Mouse (Mus musculus): ENCODE measurements around the gene Rgs19. TPM values are rescaled to one million over a fixed set of nuclear protein-coding genes. Genes with fewer than 3 reads are reported as not detected.

Rgs19 gene
- total RNA-seq (2021), result 10 to 100 TPM; 41.8 to 43.4 TPM
- long read RNA-seq, experiment 1, transcript Rgs19-204 (5 exons, 779 nt), result major isoform, 9 of 41 reads
- long read RNA-seq, experiment 1, transcript Rgs19-201 (6 exons, 1,511 nt), result minor isoform, 7 of 41 reads
- long read RNA-seq, experiment 1, partial matches to known transcripts, result 12 of 41 reads
- long read RNA-seq, experiment 1, other reads (novel, unspliced or antisense), result 6 of 41 reads
- long read RNA-seq, experiment 2, transcript Rgs19-203 (5 exons, 1,110 nt), result minor isoform, 5 of 43 reads
- long read RNA-seq, experiment 2, transcript Rgs19-201 (6 exons, 1,511 nt), result major isoform, 15 of 43 reads
- long read RNA-seq, experiment 2, transcript Rgs19-204 (5 exons, 779 nt), result minor isoform, 7 of 43 reads
- long read RNA-seq, experiment 2, partial matches to known transcripts, result 9 of 43 reads
- long read RNA-seq, experiment 2, other reads (novel, unspliced or antisense), result 5 of 43 reads

DNA sequence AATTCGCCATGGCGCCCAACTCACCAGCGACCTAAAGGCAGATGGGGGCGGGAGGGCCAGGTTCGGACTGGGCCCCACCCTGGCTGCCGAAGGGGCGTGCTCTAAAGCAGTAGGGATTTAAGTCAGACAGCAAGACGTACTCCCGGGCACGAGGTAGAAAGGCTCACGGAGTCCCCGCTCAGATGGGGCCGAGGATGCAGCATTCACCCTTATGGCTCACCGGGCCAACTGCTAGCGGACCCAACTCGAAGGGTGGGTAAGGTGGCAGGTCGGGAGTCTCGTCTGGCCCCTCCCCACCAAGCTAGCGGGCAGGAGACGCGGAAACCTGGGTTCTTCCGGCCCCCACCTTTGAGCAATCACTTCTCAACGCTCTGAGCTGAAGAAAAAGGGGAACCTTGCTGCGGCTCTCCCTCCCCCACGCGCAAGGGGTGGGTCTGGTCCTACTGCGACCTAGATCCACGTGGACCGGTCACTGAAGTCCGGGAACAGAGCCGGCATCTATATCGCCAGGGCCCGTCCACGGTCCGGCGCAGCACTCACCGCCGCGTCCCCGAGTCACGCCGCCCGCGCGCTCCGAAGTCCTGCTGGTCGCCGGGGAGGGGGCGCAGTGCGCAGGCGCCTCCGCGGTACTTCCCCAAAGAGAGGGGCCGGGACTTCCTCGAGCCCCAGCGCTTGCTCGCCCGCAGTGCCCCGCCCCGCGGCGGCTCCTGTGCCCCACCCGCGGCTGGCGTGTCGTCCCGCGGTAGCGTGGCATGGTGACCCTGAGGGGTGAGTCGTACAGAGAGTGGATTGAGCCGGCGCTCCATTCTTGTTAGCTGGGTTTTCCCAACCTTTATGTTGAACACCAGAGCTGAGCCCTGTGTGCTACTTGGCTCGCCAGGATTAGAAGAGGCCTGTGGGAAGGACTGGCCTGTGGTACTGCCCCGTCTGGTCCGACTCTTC is at the start of gene Rgs19:
TSS of gene Rgs19 (minus strand) at position 639 of the 942 bp plus-strand sequence.
- TF ChIP-seq CTCF (conservative IDR thresholded peaks at IDR 0.05), result peak; percentile 25; the same call in 1 of the 2 replicates
- H3K4me3 ChIP-seq, result peak within 1 kb of the TSS; percentile 85
- peak; percentile 69 to 73 for DNase-seq (ENCODE audit: low spot score in 2 of 2)
- peak within 1 kb of the TSS; percentile 85 for H3K27ac ChIP-seq

DNA sequence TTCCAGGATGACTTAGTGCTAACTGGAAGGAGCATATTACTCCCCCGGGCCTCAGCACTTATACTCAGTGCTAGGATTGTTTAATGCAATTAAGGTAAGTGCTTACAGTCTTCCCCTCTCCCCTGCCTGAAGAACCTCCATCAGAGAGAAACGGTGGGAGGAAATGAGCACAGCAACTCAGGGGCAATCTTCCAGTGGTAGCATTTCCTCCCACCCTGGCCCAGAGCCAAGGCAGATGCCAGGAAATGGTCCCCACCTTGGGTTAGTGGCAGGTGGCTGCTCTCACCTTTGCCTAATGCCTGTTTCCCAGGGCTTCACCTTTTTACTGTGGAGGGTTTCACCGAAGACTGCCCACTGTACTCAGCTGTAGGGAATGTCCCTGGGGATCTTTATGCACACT is 36.3 kb upstream of the Rgs19 start:
- DNase-seq (ENCODE audit: low spot score in 2 of 2), result no peak
- TF ChIP-seq CTCF (conservative IDR thresholded peaks at IDR 0.05), result no peak

DNA sequence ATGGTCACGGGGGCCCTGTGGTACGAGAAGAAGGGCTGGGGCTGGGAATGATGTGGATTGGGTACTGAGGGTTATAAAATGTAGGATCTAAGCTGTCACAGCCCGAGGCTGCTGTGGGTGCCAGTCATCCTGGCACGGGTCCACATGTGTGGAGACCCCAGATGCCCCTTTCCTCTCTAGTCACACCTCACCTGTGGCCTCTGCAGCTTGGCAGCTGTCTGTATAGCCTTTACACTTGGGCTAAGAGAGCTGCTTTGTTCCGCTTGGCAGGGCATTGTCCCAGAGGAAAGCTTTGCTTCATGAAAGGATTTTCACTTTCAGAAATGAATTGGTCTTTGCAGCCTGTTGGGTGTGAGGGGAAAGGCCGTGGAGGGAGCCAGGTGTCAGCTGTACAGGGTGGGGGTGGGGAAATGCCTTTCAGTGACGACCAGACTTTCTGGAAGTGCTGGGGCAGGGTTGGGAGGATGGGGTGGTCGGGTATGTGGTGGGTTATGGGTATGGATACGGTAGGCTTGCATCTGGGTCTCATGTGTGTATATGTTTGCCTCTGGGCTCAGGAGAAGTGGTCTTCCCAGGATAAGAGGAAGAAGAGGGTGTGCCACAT is 34.0 kb upstream of the Rgs19 start:
- DNase-seq (ENCODE audit: low spot score in 2 of 2), result no peak
- H3K27ac ChIP-seq, result no peak overlapping the region
- no peak for TF ChIP-seq CTCF (conservative IDR thresholded peaks at IDR 0.05)
- no peak overlapping the region for H3K4me3 ChIP-seq

More for the DNA sequence above, 36.3 kb upstream of the Rgs19 start:
- no peak overlapping the region for H3K4me3 ChIP-seq
- H3K27ac ChIP-seq, result no peak overlapping the region

DNA sequence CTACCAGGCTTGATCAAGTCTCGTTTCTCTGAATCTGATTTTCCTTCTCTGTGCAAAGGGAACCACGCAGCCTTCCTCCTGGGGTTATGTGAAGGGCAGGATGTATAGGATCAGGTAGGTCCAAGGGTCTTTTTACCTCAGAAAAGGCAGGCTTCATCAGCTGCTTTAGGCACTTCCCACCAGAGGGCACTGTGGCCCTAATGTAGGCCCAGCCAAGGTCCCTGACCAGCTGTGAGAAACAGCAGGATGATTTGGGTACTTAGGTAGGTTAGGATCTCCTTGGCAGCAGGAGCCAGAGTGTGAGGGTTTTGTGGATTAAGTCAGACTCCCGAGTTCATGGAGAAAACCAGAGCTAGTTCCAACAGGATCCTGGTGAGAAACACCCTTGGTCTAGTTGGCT is 28.4 kb upstream of the Rgs19 start:
- no peak for DNase-seq (ENCODE audit: low spot score in 2 of 2)
- Histone ChIP-seq H3K27ac (no peak overlapping the region), H3K4me3 (no peak overlapping the region)
- TF ChIP-seq CTCF (conservative IDR thresholded peaks at IDR 0.05), result peak; percentile 80

DNA sequence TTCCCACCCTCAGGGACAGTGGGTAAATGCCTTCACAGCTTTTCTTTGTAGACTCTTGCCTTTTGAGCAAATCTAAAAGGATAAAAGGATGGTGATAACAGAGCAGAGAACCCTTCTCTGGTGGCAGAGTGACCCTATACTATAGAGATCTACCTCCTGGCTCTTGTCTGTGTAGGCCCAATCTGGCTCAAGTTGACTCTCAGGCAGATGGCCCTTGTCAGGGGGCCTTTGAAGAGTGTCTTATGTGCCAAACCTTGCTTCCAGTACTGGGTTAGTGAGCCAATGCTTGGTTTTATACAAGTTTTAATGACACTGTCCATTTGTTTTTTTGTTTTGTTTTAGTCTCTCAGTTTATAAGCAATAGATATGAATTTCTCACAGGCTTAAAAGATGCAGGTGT is 27.4 kb upstream of the Rgs19 start:
- H3K27ac ChIP-seq, result no peak overlapping the region
- TF ChIP-seq CTCF (conservative IDR thresholded peaks at IDR 0.05), result no peak
- H3K4me3 ChIP-seq, result no peak overlapping the region
- DNase-seq (ENCODE audit: low spot score in 2 of 2), result no peak

DNA sequence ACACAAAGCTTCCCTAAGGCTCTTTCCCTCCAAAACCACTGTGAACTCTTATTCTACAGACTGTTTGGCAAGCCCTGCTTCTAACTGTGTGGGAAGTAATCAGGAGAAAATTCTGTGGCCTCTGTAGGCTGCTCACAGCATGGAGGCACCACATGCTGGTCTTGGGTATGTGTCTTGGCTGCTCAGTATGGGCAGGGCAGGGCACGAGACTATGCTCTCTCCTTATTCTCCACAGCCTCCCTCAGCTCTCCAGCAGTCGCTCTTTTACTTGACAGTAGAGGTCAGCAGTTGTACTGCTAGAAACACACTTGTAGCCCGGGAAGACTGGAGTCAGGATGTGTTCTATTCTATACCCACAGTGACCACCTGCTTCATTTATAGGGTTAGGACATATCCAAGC is 26.3 kb upstream of the Rgs19 start:
- no peak overlapping the region for H3K4me3 ChIP-seq
- TF ChIP-seq CTCF (conservative IDR thresholded peaks at IDR 0.05), result peak; percentile 31; the same call in 1 of the 2 replicates
- DNase-seq (ENCODE audit: low spot score in 2 of 2), result no peak
- no peak overlapping the region for H3K27ac ChIP-seq

DNA sequence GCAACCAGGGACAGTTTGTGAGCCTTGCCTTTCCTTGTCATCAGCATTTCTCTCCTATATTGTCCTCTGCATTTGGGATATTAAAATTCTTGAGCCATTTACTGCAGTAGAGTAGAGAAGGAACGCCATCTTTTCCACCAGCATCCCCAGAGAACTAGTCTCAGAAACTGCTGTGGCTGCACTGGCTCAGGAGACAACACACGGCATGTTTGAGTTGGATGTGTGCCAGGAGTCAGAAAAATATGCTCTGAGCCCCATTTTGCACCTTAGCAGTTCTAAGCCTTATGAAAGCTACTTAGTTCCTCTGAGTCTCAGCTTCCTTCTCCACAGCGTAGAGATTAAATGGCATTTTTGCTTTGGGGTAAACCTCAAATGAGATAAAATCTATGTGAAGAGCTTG is 23.2 kb upstream of the Rgs19 start:
- Histone ChIP-seq H3K27ac (no peak overlapping the region), H3K4me3 (0 out of 2 replicates have a peak overlapping the region, but pooled peaks have one; percentile 6)
- TF ChIP-seq CTCF (conservative IDR thresholded peaks at IDR 0.05), result no peak
- DNase-seq (ENCODE audit: low spot score in 2 of 2), result no peak

DNA sequence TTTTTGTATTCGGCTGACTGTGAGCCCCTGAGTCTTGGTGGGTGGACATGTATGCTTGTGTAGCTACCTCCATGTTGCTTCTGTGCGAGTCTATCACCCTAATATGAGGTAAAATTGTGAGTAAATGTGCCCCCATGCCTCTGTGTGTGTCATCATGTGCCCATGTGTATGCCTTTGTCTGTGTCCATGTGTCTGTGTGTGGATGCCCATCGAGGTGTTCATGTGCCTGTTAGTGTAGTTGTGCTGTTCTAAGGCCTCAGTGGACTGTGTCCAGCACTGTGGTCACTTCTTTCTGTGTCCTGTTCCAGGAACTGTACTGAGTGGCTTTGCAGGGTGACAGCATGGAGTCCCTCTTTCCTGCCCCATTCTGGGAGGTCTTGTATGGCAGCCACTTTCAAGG is 21.6 kb upstream of the Rgs19 start:
- H3K4me3 ChIP-seq, result peak overlapping the region; percentile 63
- no peak for DNase-seq (ENCODE audit: low spot score in 2 of 2)
- peak overlapping the region; percentile 95 for H3K27ac ChIP-seq
- TF ChIP-seq CTCF (conservative IDR thresholded peaks at IDR 0.05), result no peak

DNA sequence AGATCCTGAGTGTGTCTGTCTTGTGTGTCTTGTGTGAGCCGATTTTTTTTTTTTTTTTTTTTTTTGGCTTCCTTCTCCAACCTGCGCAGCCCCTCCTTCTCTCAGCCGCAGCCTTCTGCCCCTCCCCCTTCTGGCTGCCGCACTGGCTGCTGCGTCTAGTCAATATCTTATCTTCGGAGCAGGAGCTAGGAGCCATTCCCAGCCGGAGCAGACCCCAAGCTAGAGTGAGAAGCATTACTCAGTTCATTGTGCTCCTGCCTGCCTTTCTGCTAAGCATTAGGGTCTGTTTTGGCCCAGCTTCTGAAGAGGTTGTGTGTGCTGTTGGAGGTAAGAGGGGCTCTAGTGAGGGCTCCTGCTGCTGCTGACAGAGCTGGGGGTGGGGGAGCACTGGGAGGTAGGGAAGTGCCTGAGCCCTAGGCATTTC is 21.1 kb upstream of the Rgs19 start, which contains the start of gene Oprl1:
TSS of gene Oprl1 (plus strand) at position 114 of the 424 bp plus-strand sequence.
- peak within 1 kb of the TSS; percentile 95 for H3K27ac ChIP-seq
- peak; percentile 65 to 73 for DNase-seq (ENCODE audit: low spot score in 2 of 2)

DNA sequence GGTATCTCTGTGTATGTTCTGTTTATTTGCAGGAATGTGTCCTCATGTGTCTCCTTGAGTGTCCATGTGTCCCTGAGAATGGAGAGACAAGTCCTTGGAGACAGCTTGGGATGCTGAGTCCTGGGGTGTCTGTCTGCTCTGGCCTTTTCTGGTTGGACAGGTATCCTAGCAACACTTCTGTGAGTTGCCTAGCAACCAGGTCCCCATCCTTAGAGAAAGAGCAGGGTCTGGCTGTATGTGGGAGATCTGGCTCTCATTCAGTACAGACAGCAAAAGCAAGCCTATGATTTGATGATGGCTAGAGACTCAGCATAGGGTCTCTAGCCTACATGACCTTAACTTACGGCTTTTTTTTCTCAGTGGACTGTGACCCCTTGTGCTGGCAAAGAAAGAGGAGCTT is 20.0 kb upstream of the Rgs19 start:
- peak; percentile 52 to 82 for DNase-seq (ENCODE audit: low spot score in 2 of 2)
- H3K4me3 ChIP-seq, result peak overlapping the region; percentile 63; the same call in 1 of the 2 replicates
- TF ChIP-seq CTCF (conservative IDR thresholded peaks at IDR 0.05), result no peak
- peak overlapping the region; percentile 95 for H3K27ac ChIP-seq

More for the DNA sequence above, 21.1 kb upstream of the Rgs19 start, which contains the start of gene Oprl1:
- TF ChIP-seq CTCF (conservative IDR thresholded peaks at IDR 0.05), result no peak
- peak within 1 kb of the TSS; percentile 63 for H3K4me3 ChIP-seq

DNA sequence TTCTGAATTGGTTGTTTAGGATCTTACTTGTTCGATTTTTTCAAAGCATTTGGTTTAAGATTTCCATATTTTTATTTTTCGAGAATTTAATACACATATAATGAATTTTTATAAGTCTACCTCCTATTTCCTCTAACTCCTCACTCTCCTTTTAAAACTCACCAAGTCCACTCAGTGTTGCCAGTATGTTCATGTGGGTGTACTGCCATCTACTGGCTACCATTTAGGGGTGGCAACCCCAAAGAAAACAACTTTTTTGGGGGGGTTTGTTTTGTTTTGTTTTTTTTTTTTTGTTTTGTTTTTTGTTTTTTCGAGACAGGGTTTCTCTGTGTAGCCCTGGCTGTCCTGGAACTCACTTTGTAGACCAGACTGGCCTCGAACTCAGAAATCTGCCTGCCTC is 12.9 kb upstream of the Rgs19 start:
- no peak overlapping the region for H3K27ac ChIP-seq

DNA sequence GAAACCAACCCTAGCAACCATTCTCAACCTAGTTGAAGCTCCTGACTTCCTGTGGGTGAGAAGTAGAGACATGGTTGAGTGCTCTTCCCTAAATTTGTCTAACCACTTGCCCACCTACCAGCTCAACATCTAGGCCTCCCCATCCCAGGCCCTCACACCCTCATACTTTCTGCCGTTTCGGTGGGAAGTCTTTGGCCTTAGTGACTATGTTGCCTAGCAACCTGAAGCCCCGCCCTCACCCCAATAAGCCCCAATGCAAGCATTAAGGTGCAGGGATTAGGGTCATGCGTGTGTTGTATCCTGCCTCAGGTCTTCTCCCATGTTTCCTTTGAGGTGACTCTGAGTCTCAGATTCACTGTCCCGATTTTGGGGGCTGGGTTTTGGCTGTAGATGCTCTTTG is 4.5 kb upstream of the Rgs19 start, which contains the start of gene Lkaaear1:
TSS of gene Lkaaear1 (minus strand) at position 202 of the 400 bp plus-strand sequence.
- TF ChIP-seq CTCF (conservative IDR thresholded peaks at IDR 0.05), result no peak
- Histone ChIP-seq H3K27ac (no peak within 1 kb of the TSS), H3K4me3 (no peak within 1 kb of the TSS)
- DNase-seq (ENCODE audit: low spot score in 2 of 2), result no peak

More for the DNA sequence above, 12.9 kb upstream of the Rgs19 start:
- DNase-seq (ENCODE audit: low spot score in 2 of 2), result no peak
- peak; percentile 79 for TF ChIP-seq CTCF (conservative IDR thresholded peaks at IDR 0.05)
- H3K4me3 ChIP-seq, result no peak overlapping the region
